21 mouse cellular contexts compared by ENCODE assay signal in genomic region chr12:32834781-32835180, GRCm38 (mm10). TPM values are rescaled to one million over a fixed set of nuclear protein-coding genes. Genes with fewer than 3 reads are reported as not detected.
DNase-seq lines count a peak whose midpoint lies in the region; ATAC-seq and TF ChIP-seq lines count a peak whose summit lies in the region.
"Had no signal": no experiment of that assay in that cellular context is flagged by ENCODE, and none has a peak within 500 bp of the region (broad histone marks: within the 10 kb centered on the region; RNA-seq: fewer than 3 reads in every experiment).

No protein-coding gene starts in this region.

- no peak for TF ChIP-seq POLR2A in kidney, adult 2 months (IDR thresholded peaks at IDR 0.05; ENCODE audit: low read depth, low read length)

- H3K27me3 ChIP-seq in kidney, embryonic 15.5 days: no peaks in the 10 kb centered on the region
- no peaks in the 10 kb centered on the region for H3K27me3 ChIP-seq in kidney, adult 2 months (replicated peaks; ENCODE audit: control insufficient read depth, insufficient read depth, low read length)
- H3K27me3 ChIP-seq: heart, embryonic 13.5 days; hindbrain, embryonic 13.5 days had no signal

- H3K4me2 ChIP-seq in kidney, embryonic 15.5 days: no peak overlapping the region
- H3K4me2 ChIP-seq: heart, embryonic 13.5 days; hindbrain, embryonic 13.5 days; liver, embryonic 11.5 days had no signal

- no peak overlapping the region for H3K9ac ChIP-seq in kidney, embryonic 15.5 days
- H3K9ac ChIP-seq: heart, embryonic 13.5 days; hindbrain, embryonic 13.5 days had no signal

- H3K27ac ChIP-seq in gastrocnemius, adult 2 months: peak overlapping the region; percentile 67
- peak overlapping the region; percentile 71 for H3K27ac ChIP-seq in kidney, embryonic 15.5 days
- no peak overlapping the region for H3K27ac ChIP-seq in kidney, adult 2 months (ENCODE audit: insufficient read depth, low read depth, low read length)
- peak overlapping the region; percentile 70 for H3K27ac ChIP-seq in brown adipose tissue, adult 24 weeks (replicated peaks; ENCODE audit: low read depth, low read length)
- H3K27ac ChIP-seq: heart, embryonic 13.5 days; hindbrain, embryonic 13.5 days had no signal

- no peak for TF ChIP-seq CTCF in gastrocnemius, adult 2 months (IDR thresholded peaks at IDR 0.05)
- no peak for TF ChIP-seq CTCF in kidney, adult 2 months (conservative IDR thresholded peaks at IDR 0.05; ENCODE audit: insufficient read depth, insufficient read length, low read depth, low read length)

- DNase-seq in gastrocnemius, adult 2 months: no peak
- DNase-seq in gastrocnemius, postnatal 25 days: no peak
- DNase-seq in kidney, adult 2 months: no peak
- DNase-seq in MN1 (ENCODE audit: low spot score): peak; percentile 12
- no peak for DNase-seq in right cerebral cortex, adult 18-20 months
- DNase-seq in testis, postnatal 14 days (ENCODE audit: low spot score): no peak
- DNase-seq: adrenal gland, postnatal 25 days; cerebellum, postnatal 14 days; gastrocnemius, postnatal 36 days; layer of hippocampus, postnatal 36 days; spleen, adult 18-20 months had no signal

- 0 out of 2 replicates have a peak, but pooled peaks cover 2% of the 10 kb centered on the region for H3K4me1 ChIP-seq in kidney, embryonic 15.5 days
- peaks cover 3% of the 10 kb centered on the region; the same call in 1 of the 2 replicates for H3K4me1 ChIP-seq in kidney, adult 2 months (ENCODE audit: control insufficient read depth, insufficient read depth, low read length)
- peaks cover 5% of the 10 kb centered on the region; the same call in 1 of the 2 replicates for H3K4me1 ChIP-seq in brown adipose tissue, adult 24 weeks (ENCODE audit: control insufficient read depth, insufficient read depth, insufficient read length, low read length)
- H3K4me1 ChIP-seq: hindbrain, embryonic 13.5 days had no signal

- intact Hi-C loops in gastrocnemius, adult 2 months (cut with DNase I): no loop called here

- no peak overlapping the region for H3K4me3 ChIP-seq in gastrocnemius, adult 2 months
- no peak overlapping the region for H3K4me3 ChIP-seq in kidney, embryonic 15.5 days (replicated peaks)
- H3K4me3 ChIP-seq in kidney, adult 2 months (ENCODE audit: insufficient read depth, low read depth, low read length): no peak overlapping the region
- no peak overlapping the region for H3K4me3 ChIP-seq in brown adipose tissue, adult 24 weeks (ENCODE audit: insufficient read depth, low read depth, low read length)
- H3K4me3 ChIP-seq: heart, embryonic 13.5 days; hindbrain, embryonic 13.5 days had no signal

- 70% methylated on average over 6 of the region's 6 CpGs for WGBS in kidney, embryonic 15.5 days
- WGBS in kidney, adult 2 months: 73% methylated on average over 6 of the region's 6 CpGs

- no peak for ATAC-seq in kidney, embryonic 15.5 days (replicated peaks; ENCODE audit: low FRiP score)
- ATAC-seq: activated CD4-positive, CD25-positive, alpha-beta regulatory T cell, adult 4 months; CD4-positive, CD25-positive, alpha-beta regulatory T cell, adult 4 months; forebrain, embryonic 14.5 days; intestine, embryonic 16.5 days; midbrain, embryonic 16.5 days had no signal

- peaks cover 54% of the 10 kb centered on the region for H3K36me3 ChIP-seq in kidney, embryonic 15.5 days
- H3K36me3 ChIP-seq in kidney, adult 2 months (ENCODE audit: control insufficient read depth, insufficient read depth, low read length): peaks cover 18% of the 10 kb centered on the region

- no peaks in the 10 kb centered on the region for H3K9me3 ChIP-seq in kidney, embryonic 15.5 days (replicated peaks)
- H3K9me3 ChIP-seq: heart, embryonic 13.5 days; hindbrain, embryonic 13.5 days had no signal

RNA-seq across cellular contexts. Expression of gene Nampt, which starts 15.4 kb away (rescaled TPM):
- total RNA-seq in gastrocnemius, adult 2 months (2021): 10 to 100 TPM; 90.3 to 94.4 TPM
- total RNA-seq in gastrocnemius, postnatal 25 days (2021): 10 to 100 TPM; 53.0 to 58.2 TPM
- 23.9 and 25.9 TPM in 2 replicates for polyA plus RNA-seq in kidney, embryonic 15.5 days (2015; fragmentation: Nextera tagmentation; extraction: Ambion mirVana)
- polyA plus RNA-seq in kidney, adult 2 months (2012; rRNA removed): 29.3 and 37.6 TPM in 2 replicates
- polyA plus RNA-seq in brown adipose tissue, adult 24 weeks (2012; ENCODE audit: insufficient read depth, insufficient read length, missing spikeins): 237 and 255 TPM in 2 replicates
